Mouse (Mus musculus) midbrain, embryonic 10.5 days (tissue): ENCODE results near the gene Thyn1. TPM values are rescaled to one million over a fixed set of nuclear protein-coding genes. Genes with fewer than 3 reads are reported as not detected.

ENCODE experiments used
- DNase-seq: peaks from one replicate; pipeline ENCODE4 v3.0.0-alpha.2; 2017; ENCODE audit warnings: low spot score
- H3K27ac ChIP-seq: fragments of 300-500 bp; sonication (generic); replicated peaks from 2 replicates; pipeline ENCODE4 v1.5.1; 2016; ENCODE audit warnings: mild to moderate bottlenecking
- H3K27me3 ChIP-seq: fragments of 300-500 bp; sonication (generic); 2 replicates; pipeline ENCODE4 v1.6.1; 2016; ENCODE audit warnings: low read depth, mild to moderate bottlenecking; ENCODE audit not compliant: poor library complexity, severe bottlenecking
- H3K36me3 ChIP-seq: fragments of 300-500 bp; sonication (generic); 2 replicates; pipeline ENCODE4 v1.6.1; 2016; ENCODE audit warnings: mild to moderate bottlenecking, moderate library complexity
- H3K4me1 ChIP-seq: fragments of 300-500 bp; sonication (generic); 2 replicates; pipeline ENCODE4 v1.6.1; 2016
- H3K4me3 ChIP-seq: fragments of 300-500 bp; sonication (generic); 2 replicates; pipeline ENCODE4 v1.5.1; 2016; ENCODE audit warnings: mild to moderate bottlenecking, moderate library complexity
- H3K9me3 ChIP-seq: fragments of 300-500 bp; sonication (generic); replicated peaks from 2 replicates; pipeline ENCODE4 v1.6.1; 2016; ENCODE audit warnings: mild to moderate bottlenecking
- WGBS: fragments of 180-500 bp; shearing (Covaris S2); methylation state at CpG from one replicate; pipeline ENCODE4 v1.1.7; 2016; 5-methylcytosine and 5-hydroxymethylcytosine counted together
- polyA plus RNA-seq: library from polyadenylated mRNA; unstranded; fragments of >200 nt; fragmentation: Nextera tagmentation; extraction: Ambion mirVana; gene quantifications from 2 replicates; pipeline ENCODE4 v1.2.1, GENCODE M21; 2016

Gene Thyn1
- polyA plus RNA-seq: 166 and 178 TPM in 2 replicates

DNA sequence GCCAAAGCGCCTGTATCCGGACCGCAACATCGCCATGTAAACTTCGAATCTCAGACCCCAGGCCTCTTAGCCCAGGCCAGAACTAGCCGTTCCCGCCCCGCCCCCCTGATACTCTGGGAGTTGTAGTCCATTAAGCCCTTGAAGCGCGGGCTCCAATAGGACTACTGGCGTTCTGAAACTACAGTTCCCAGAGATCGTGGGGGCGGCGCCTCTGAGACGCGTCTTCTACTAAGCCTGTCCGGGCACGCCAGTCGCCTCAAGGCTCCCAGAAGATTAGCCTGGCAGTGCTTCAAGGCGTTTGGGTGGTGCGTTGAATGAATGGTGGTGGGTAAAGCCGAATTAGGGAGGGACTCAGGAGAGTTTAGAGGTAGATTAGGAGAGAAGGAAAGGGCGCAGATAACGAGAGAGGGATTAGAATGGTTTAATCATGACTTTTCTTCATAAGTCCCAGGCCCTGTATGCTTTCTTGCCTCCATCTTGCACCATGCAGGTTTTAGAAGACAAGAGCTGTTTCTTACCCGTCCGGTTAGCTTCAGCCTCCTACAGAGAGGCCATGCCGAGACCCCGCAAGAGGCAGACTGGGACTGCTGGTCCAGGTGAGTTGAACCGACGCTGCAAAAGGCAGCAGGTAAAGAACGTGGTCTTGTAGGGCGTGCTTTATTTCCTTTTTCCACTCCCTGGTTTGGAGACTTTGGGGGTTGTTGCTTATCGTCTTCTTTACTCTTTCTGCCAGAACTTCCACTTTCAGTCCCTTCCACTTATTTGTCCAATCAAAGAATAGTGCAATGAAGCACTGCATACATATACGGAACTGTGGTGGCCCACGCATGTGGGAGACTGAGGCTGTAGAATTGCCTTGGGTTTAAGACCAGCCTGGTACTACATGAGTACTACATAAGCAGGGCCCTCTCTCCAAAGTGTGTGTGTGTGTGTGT lies at the start of gene Thyn1, which contains the start of gene Acad8:
Thyn1 (plus strand) TSS at position 250 of the 935 bp plus-strand sequence.
Acad8 (minus strand) TSS at position 106 of the 935 bp plus-strand sequence.
- 3% methylated on average over 35 of the region's 35 CpGs for WGBS
- H3K27me3 ChIP-seq: no peaks in the 10 kb centered on the region
- no peaks in the 10 kb centered on the region for H3K9me3 ChIP-seq
- H3K36me3 ChIP-seq: peaks cover 30% of the 10 kb centered on the region
- H3K27ac ChIP-seq: peak within 1 kb of the TSS; percentile 90
- DNase-seq: peak; percentile 96
- H3K4me1 ChIP-seq: peaks cover 28% of the 10 kb centered on the region
- peak within 1 kb of the TSS; percentile 72 for H3K4me3 ChIP-seq

DNA sequence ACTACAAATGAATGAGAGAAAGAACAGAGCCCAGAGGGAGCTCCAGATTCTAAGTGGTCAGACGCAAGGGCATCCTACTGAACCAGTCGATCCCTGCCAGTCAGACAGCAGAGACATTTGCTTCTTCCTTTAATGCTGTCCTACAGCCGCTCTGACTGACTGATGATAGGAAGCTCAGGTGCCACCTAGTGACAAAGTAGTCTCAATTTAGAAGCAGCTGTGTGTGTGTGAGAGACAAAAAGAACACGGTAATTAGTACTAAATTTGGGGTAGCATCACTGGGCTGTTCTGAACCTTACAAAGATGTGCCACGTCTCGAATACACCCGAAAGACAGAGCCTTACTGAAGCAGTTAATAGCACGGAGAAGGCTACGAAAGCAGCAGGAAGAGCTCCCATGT lies 21.8 kb upstream of the Thyn1 start:
- DNase-seq: no peak
- no peaks in the 10 kb centered on the region for H3K4me1 ChIP-seq
- no peak overlapping the region for H3K4me3 ChIP-seq
- peaks cover 78% of the 10 kb centered on the region for H3K36me3 ChIP-seq
- H3K9me3 ChIP-seq: no peaks in the 10 kb centered on the region
- no peaks in the 10 kb centered on the region for H3K27me3 ChIP-seq
- 91% methylated on average over 9 of the region's 9 CpGs for WGBS
- no peak overlapping the region for H3K27ac ChIP-seq

DNA sequence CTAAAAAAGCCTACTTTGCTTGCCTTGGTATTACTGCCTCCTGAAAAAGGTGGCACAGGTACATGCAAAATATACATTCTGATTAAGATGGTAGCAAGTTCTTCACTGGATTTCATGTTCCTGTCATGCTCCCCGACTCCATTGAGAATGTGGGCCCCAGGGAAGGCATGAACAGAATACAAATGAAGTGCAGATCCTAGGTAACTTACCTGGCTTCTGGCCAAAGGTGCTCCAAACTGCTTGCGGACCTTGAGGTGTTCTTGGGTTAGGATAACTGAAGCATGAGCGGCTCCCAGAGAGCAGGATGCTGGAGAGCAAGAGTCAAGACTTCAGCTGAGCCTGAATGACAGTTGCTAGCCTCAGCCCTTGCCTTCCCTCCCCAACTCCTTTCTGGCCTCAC lies 20.7 kb upstream of the Thyn1 start:
- no peaks in the 10 kb centered on the region for H3K9me3 ChIP-seq
- DNase-seq: no peak
- H3K36me3 ChIP-seq: peaks cover 75% of the 10 kb centered on the region
- no peaks in the 10 kb centered on the region for H3K4me1 ChIP-seq
- H3K27ac ChIP-seq: no peak overlapping the region
- H3K4me3 ChIP-seq: no peak overlapping the region
- 91% methylated on average over 3 of the region's 3 CpGs for WGBS
- no peaks in the 10 kb centered on the region for H3K27me3 ChIP-seq

DNA sequence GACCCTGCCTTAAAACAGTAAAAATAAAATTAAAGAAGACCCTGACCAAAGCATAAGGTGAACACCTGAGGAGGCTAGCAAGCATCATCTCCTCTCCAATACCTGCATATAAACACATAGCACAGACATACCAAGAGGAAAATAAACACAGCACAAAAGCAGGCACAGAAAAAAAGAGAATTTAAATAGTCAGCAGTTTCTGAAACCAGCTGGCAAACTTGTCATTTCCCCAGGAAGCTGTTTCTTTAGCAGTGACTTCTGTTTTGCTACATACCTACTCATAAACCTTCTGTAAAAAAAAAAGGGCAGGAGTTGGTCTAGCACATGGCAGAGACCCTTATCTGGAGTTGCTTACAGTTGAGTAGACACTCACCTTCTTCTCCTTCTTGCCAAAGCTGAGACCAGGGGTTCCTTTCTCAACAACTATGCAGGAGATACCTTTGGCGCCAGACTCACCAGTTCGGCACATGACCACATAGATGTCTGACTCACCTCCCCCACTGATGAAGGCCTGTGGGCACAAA lies 14.4 kb upstream of the Thyn1 start:
- 90% methylated on average over 2 of the region's 2 CpGs for WGBS
- DNase-seq: no peak
- H3K4me1 ChIP-seq: no peaks in the 10 kb centered on the region
- no peaks in the 10 kb centered on the region for H3K27me3 ChIP-seq
- H3K36me3 ChIP-seq: peaks cover 78% of the 10 kb centered on the region
- H3K9me3 ChIP-seq: no peaks in the 10 kb centered on the region
- no peak overlapping the region for H3K27ac ChIP-seq
- H3K4me3 ChIP-seq: no peak overlapping the region

DNA sequence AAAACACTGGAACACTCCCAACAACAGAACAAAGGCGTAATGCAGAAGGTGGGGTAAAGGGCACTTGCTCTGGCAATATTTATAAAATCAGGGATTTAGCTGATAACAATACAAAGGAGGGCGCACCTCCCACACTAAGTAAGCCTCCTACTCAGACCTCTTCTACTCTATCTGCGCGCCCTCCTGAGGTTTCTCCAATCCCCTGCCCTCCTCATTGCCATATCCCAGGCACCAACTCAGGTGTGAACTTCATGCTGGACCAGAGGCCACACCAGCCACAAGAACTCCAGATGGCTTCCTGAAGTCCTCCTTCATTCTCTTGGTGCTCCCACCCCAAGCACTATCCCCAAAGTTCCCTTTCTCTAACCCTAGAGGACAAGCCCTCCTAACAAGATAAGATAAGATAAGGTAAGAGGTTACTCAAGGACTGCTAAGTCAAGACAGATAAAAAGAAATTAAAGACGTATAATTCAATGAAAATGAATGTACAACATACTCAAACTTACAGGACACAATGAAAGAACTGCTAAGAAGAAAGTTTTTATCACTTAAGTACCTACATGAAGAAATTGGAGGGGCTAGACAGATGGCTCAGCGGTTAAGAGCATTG lies 13.7 kb upstream of the Thyn1 start:
- no peaks in the 10 kb centered on the region for H3K27me3 ChIP-seq
- no peak overlapping the region for H3K27ac ChIP-seq
- no peak for DNase-seq
- 96% methylated on average over 6 of the region's 6 CpGs for WGBS
- no peaks in the 10 kb centered on the region for H3K9me3 ChIP-seq
- H3K4me1 ChIP-seq: no peaks in the 10 kb centered on the region
- H3K4me3 ChIP-seq: no peak overlapping the region
- H3K36me3 ChIP-seq: peaks cover 79% of the 10 kb centered on the region

DNA sequence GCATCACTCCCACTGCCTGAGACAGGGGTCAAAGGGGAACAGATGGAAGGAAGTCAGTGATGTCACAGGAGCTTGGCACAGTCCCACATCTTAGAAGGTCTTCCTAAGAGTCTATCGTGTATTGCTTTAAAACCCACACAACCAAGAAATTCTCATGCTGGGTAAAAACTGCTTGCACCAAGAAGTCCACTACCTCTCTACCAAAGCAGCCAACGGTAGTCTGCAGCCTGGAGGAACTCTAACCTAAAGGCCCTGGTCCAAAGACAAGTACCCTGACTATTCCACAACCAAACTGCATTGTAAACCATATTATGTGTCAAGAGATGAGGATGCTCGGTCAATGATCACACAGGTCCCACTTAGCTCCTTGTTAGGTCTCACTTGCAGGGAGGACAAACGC lies 9.3 kb upstream of the Thyn1 start:
- H3K4me1 ChIP-seq: no peaks in the 10 kb centered on the region
- WGBS: 96% methylated on average over 4 of the region's 4 CpGs
- H3K27ac ChIP-seq: no peak overlapping the region
- no peak for DNase-seq
- peaks cover 72% of the 10 kb centered on the region for H3K36me3 ChIP-seq
- H3K27me3 ChIP-seq: no peaks in the 10 kb centered on the region
- H3K9me3 ChIP-seq: no peaks in the 10 kb centered on the region
- H3K4me3 ChIP-seq: no peak overlapping the region

DNA sequence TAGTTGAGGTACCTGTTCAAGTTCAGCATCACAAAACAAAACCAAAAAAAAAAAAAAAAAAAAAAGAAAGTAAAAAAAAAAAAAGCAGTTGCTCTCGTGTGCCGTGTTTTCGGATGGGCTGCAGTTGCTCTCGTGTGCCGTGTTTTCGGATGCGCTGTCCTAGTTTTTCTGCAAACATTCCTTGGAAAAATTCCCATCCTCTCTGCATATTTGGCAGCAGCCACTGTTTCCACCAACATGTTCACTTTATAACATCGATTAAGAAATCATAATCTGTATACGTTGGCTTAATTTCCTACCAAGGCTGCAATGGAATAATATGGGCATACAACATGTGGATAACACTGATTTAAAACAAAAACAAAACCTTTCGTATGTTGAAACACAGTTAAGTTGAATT lies 6.4 kb upstream of the Thyn1 start:
- Histone ChIP-seq H3K27me3 (no peaks in the 10 kb centered on the region), H3K4me3 (no peak overlapping the region), H3K4me1 (peaks cover 3% of the 10 kb centered on the region), H3K36me3 (peaks cover 46% of the 10 kb centered on the region), H3K27ac (no peak overlapping the region), H3K9me3 (no peaks in the 10 kb centered on the region)
- no peak for DNase-seq
- 95% methylated on average over 10 of the region's 10 CpGs for WGBS

DNA sequence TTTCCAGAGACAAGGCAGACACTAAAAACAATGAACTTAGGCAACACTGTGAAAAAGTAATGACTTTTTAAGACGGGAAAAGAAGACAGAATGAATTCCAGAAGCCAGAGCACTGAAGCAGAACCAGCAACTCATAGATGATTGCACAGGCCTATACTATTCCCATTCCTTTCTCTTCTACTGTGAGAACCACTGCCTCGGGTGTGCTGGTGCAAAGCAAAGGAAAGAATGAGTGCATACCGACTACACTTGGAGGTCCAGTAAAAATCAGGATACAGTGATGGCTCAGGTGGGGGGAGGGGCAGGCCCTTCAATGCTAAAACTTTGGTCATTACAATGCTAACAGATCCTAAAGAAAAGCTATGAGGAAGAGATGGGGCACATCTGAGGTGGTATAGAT lies 5.6 kb upstream of the Thyn1 start:
- Histone ChIP-seq H3K36me3 (peaks cover 38% of the 10 kb centered on the region), H3K4me1 (peaks cover 10% of the 10 kb centered on the region), H3K27ac (no peak overlapping the region), H3K9me3 (no peaks in the 10 kb centered on the region), H3K4me3 (no peak overlapping the region), H3K27me3 (no peaks in the 10 kb centered on the region)
- no peak for DNase-seq
- WGBS: 77% methylated on average over 3 of the region's 3 CpGs

DNA sequence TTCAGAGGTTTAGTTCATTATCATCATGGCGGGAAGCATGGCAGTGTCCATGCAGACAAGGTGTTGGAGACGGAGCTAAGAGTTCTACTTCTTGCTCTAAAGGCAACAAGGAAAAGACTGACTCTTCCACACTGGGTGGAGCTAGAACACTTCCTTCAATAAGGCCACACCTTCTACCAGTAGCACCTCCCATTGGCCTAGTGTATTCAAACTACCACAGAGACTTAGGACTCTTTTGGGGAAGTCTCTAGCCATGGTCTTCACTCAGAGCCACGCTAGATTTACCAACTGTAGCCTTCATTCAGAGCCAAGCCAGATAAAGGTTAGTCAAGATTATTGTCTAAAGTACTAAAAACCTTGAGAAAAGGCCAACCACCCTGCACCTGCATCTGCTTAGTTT lies 2.4 kb upstream of the Thyn1 start:
- peaks cover 7% of the 10 kb centered on the region for H3K36me3 ChIP-seq
- H3K27ac ChIP-seq: no peak overlapping the region
- H3K4me3 ChIP-seq: no peak overlapping the region
- peaks cover 28% of the 10 kb centered on the region for H3K4me1 ChIP-seq
- no peaks in the 10 kb centered on the region for H3K9me3 ChIP-seq
- DNase-seq: no peak
- no peaks in the 10 kb centered on the region for H3K27me3 ChIP-seq
- 91% methylated on average over 3 of the region's 3 CpGs for WGBS

DNA sequence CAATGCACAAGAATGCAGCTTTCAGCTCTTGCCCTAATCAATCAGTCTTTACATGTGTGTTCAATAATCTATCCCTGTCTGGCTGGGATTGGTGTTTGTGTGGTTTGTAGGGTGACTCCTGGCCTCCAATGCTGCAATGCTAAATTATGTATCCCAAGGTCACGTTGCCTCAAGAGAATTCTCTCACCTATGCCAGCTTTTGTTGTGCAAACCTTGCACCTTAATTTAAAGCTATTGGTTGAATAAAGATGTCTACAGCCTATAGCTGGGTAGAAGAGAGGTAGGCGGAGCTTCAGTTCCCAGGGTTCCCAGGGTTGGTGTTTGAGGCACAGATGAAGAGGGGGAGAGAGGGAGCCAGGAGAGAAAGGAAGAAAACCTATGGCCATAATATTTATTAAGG lies 2.0 kb upstream of the Thyn1 start:
- no peak overlapping the region for H3K4me3 ChIP-seq
- H3K9me3 ChIP-seq: no peaks in the 10 kb centered on the region
- peaks cover 7% of the 10 kb centered on the region for H3K36me3 ChIP-seq
- DNase-seq: no peak
- no peak overlapping the region for H3K27ac ChIP-seq
- peaks cover 28% of the 10 kb centered on the region for H3K4me1 ChIP-seq
- H3K27me3 ChIP-seq: no peaks in the 10 kb centered on the region
- 91% methylated on average over 2 of the region's 2 CpGs for WGBS

DNA sequence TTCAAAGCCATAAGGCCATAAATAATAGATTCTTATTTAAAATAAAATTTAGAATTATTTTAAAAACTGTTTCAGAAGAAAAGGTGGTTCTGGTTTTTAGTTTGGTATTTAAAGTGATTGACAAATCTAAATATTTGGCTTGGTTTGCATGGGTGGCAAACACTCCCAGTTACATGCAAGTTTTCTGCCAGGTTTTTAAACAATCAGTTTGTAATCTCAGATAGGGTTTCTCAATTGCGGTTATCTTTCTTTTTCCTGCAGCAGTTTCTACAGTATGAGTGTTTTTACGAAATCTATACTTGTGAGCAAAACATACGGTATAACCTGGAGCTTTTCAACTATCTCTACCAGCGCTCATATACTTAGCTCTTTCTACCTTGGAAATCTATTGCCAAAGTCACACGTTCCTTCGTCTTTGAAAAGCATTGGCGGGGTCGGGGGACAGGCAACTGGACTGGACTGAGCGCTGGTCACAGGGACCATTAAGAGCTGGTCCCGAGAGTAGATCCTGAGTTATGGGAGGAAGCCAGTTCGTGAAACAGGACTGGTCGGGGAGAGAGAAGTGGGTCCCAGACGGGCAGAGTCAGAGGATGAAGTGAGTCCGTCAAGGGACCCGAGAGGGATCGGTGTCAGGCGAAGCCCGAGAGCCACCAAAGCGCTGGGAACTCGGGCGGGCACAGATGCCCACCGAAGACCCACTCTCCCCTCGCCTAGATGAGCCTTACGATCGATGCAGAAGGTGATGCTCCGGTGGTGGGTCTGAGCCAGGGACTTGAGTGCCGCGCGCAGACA lies 645 bp upstream of the Thyn1 start:
- H3K9me3 ChIP-seq: no peaks in the 10 kb centered on the region
- 4% methylated on average over 29 of the region's 29 CpGs for WGBS
- no peaks in the 10 kb centered on the region for H3K27me3 ChIP-seq
- peak overlapping the region; percentile 90 for H3K27ac ChIP-seq
- peaks cover 28% of the 10 kb centered on the region for H3K4me1 ChIP-seq
- DNase-seq: no peak
- H3K4me3 ChIP-seq: peak overlapping the region; percentile 72
- peaks cover 21% of the 10 kb centered on the region for H3K36me3 ChIP-seq

DNA sequence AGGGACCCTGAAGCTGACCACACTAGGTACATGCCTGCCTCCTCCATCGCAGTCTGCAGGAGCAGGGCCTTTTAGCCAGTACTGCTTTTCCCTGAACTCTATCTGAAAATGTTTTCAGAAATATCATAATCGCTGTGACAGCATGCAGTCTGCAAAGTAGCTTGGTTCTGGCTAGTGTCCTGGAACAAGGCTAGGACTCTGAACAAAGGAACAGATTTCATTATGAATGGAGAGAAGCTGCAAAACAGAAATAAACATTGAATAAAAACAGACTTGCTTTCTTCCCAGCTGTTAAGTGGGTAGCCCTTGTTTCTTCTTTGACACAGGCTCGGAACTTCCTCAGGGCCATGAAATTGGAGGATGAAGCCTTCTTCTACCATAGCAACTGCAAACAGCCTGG lies 5.7 kb downstream of the Thyn1 start:
- no peak for DNase-seq
- Histone ChIP-seq H3K36me3 (peaks cover 82% of the 10 kb centered on the region), H3K4me1 (peaks cover 14% of the 10 kb centered on the region), H3K27ac (no peak overlapping the region), H3K4me3 (no peak overlapping the region), H3K9me3 (no peaks in the 10 kb centered on the region), H3K27me3 (no peaks in the 10 kb centered on the region)
- WGBS: 91% methylated on average over 3 of the region's 3 CpGs
